Mouse (Mus musculus): ENCODE data around the gene Cacng2. TPM values are rescaled to one million over a fixed set of nuclear protein-coding genes. Genes with fewer than 3 reads are reported as not detected.

Cacng2 gene
- polyA plus RNA-seq, 1 experiment from 2014 or later, result not detected

DNA sequence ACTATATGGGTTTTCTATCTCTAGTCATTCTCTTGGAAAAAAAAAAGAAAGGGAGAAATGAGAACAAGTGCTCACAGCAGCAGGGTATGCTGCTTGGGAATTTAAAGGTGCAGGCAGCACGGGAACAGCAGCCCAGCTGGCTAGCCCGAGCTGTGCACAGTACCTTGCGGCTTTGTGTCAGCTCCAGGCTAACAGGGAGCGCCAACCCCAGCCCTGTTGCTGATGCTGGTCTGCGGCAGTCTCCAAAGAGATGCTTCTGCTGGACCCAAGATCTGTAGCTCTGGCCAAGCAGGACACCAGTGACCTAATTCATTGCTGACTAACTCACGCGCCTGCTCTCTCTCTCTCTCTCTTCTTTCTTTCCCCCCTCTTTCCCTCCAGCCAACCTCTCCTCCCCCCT lies 74.5 kb downstream of the Cacng2 start:
- Histone ChIP-seq H3K4me1 (ENCODE audit: insufficient read depth, low read depth, low read length) (no peaks in the 10 kb centered on the region), H3K36me3 (ENCODE audit: insufficient read depth, low read length) (no peaks in the 10 kb centered on the region), H3K4me3 (ENCODE audit: low read depth, low read length) (no peak overlapping the region), H3K27me3 (replicated peaks; ENCODE audit: insufficient read depth, low read length) (no peaks in the 10 kb centered on the region), H3K27ac (ENCODE audit: low read length) (no peak overlapping the region), H3K9me3 (ENCODE audit: low read length) (no peaks in the 10 kb centered on the region), H3K4me2 (replicated peaks; ENCODE audit: low read depth, low read length) (no peak overlapping the region), H3K9ac (replicated peaks; ENCODE audit: low read depth) (no peak overlapping the region)
- WGBS, result 63% methylated on average over 7 of the region's 7 CpGs
- no peak for DNase-seq (ENCODE audit: low spot score)
- TF ChIP-seq EP300 (IDR thresholded peaks at IDR 0.05) (no peak), CTCF (IDR thresholded peaks at IDR 0.05) (no peak)
- ATAC-seq, result no peak

DNA sequence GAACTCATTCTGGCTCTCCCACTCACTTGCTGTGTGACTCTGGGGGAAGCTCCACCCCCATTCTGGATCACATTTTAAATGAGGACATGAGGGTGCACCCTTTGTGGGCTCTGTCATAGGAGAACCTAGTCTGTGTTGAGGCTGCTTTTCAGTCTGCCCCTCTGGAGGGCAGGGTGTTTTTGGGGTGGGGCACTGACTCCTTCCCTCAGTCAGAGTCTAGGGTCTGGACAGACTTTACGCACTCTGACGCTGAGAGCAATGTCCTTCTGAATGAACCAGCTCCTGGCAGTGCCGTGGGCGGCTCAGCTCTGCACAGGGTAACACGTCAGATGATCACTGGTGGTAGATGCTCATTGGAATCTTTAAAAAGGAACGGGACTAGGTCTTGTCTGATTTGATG lies 75.0 kb downstream of the Cacng2 start:
- DNase-seq (ENCODE audit: low spot score), result no peak
- 73% methylated on average over 6 of the region's 6 CpGs for WGBS
- no peaks in the 10 kb centered on the region for H3K4me1 ChIP-seq (ENCODE audit: insufficient read depth, low read depth, low read length)
- H3K4me3 ChIP-seq (ENCODE audit: low read depth, low read length), result no peak overlapping the region
- TF ChIP-seq CTCF (IDR thresholded peaks at IDR 0.05) (no peak), EP300 (IDR thresholded peaks at IDR 0.05) (no peak)
- H3K9ac ChIP-seq (replicated peaks; ENCODE audit: low read depth), result no peak overlapping the region
- no peaks in the 10 kb centered on the region for H3K36me3 ChIP-seq (ENCODE audit: insufficient read depth, low read length)
- ATAC-seq, result no peak
- no peak overlapping the region for H3K27ac ChIP-seq (ENCODE audit: low read length)
- H3K4me2 ChIP-seq (replicated peaks; ENCODE audit: low read depth, low read length), result no peak overlapping the region
- H3K27me3 ChIP-seq (replicated peaks; ENCODE audit: insufficient read depth, low read length), result no peaks in the 10 kb centered on the region
- no peaks in the 10 kb centered on the region for H3K9me3 ChIP-seq (ENCODE audit: low read length)

DNA sequence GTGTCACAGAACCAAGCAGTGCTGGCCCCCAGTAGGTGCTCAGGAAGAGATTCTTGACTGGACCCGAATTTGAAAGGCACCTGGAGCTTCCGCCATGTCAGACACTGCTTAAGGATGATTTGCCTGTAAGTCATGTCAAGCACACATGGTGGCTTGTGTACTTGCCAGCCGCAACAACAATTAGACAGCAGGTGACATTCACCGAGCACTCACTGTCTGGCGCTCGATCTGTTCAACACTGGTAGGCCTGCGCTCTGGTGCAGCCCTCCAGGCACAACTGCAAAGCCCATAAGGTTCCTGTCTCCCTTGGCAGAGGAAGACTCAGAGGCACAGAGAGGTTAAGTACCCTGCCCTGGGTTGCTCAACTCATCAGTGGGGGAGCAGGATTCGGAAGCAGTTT lies 77.1 kb downstream of the Cacng2 start:
- Histone ChIP-seq H3K36me3 (ENCODE audit: insufficient read depth, low read length) (no peaks in the 10 kb centered on the region), H3K4me2 (replicated peaks; ENCODE audit: low read depth, low read length) (no peak overlapping the region), H3K4me3 (ENCODE audit: low read depth, low read length) (no peak overlapping the region), H3K27ac (ENCODE audit: low read length) (no peak overlapping the region), H3K9me3 (ENCODE audit: low read length) (no peaks in the 10 kb centered on the region), H3K27me3 (replicated peaks; ENCODE audit: insufficient read depth, low read length) (no peaks in the 10 kb centered on the region), H3K9ac (replicated peaks; ENCODE audit: low read depth) (no peak overlapping the region), H3K4me1 (ENCODE audit: insufficient read depth, low read depth, low read length) (no peaks in the 10 kb centered on the region)
- DNase-seq (ENCODE audit: low spot score), result no peak
- TF ChIP-seq EP300 (IDR thresholded peaks at IDR 0.05) (no peak), CTCF (IDR thresholded peaks at IDR 0.05) (no peak)
- WGBS, result 80% methylated on average over 8 of the region's 8 CpGs
- no peak for ATAC-seq

GRCm38 (mm10) chr15:78037626-78038025 lies 82.2 kb downstream of the Cacng2 start:
- ATAC-seq, result no peak
- H3K9ac ChIP-seq (replicated peaks; ENCODE audit: low read depth), result no peak overlapping the region

GRCm38 (mm10) chr15:78036586-78036985 lies 83.2 kb downstream of the Cacng2 start:
- no peak overlapping the region for H3K4me3 ChIP-seq (ENCODE audit: low read depth, low read length)

More at GRCm38 (mm10) chr15:78037626-78038025, 82.2 kb downstream of the Cacng2 start:
- Histone ChIP-seq H3K4me1 (ENCODE audit: insufficient read depth, low read depth, low read length) (no peaks in the 10 kb centered on the region), H3K27ac (ENCODE audit: low read length) (no peak overlapping the region), H3K36me3 (ENCODE audit: insufficient read depth, low read length) (no peaks in the 10 kb centered on the region), H3K27me3 (replicated peaks; ENCODE audit: insufficient read depth, low read length) (no peaks in the 10 kb centered on the region), H3K4me3 (ENCODE audit: low read depth, low read length) (no peak overlapping the region), H3K9me3 (ENCODE audit: low read length) (no peaks in the 10 kb centered on the region), H3K4me2 (replicated peaks; ENCODE audit: low read depth, low read length) (no peak overlapping the region)
- WGBS, result 82% methylated on average over 10 of the region's 10 CpGs
- TF ChIP-seq EP300 (IDR thresholded peaks at IDR 0.05) (no peak), CTCF (IDR thresholded peaks at IDR 0.05) (no peak)
- DNase-seq (ENCODE audit: low spot score), result no peak

GRCm38 (mm10) chr15:78029938-78030337 lies 89.9 kb downstream of the Cacng2 start:
- no peak for TF ChIP-seq EP300 (IDR thresholded peaks at IDR 0.05)
- no peak for TF ChIP-seq CTCF (IDR thresholded peaks at IDR 0.05)
- WGBS, result 65% methylated on average over 8 of the region's 8 CpGs
- H3K9ac ChIP-seq (replicated peaks; ENCODE audit: low read depth), result no peak overlapping the region
- no peak for ATAC-seq
- no peak overlapping the region for H3K27ac ChIP-seq (ENCODE audit: low read length)
- H3K27me3 ChIP-seq (replicated peaks; ENCODE audit: insufficient read depth, low read length), result no peaks in the 10 kb centered on the region
- DNase-seq (ENCODE audit: low spot score), result no peak
- H3K9me3 ChIP-seq (ENCODE audit: low read length), result no peaks in the 10 kb centered on the region
- H3K4me2 ChIP-seq (replicated peaks; ENCODE audit: low read depth, low read length), result no peak overlapping the region
- H3K36me3 ChIP-seq (ENCODE audit: insufficient read depth, low read length), result no peaks in the 10 kb centered on the region
- H3K4me3 ChIP-seq (ENCODE audit: low read depth, low read length), result no peak overlapping the region
- H3K4me1 ChIP-seq (ENCODE audit: insufficient read depth, low read depth, low read length), result no peaks in the 10 kb centered on the region

More at GRCm38 (mm10) chr15:78036586-78036985, 83.2 kb downstream of the Cacng2 start:
- Histone ChIP-seq H3K4me1 (ENCODE audit: insufficient read depth, low read depth, low read length) (no peaks in the 10 kb centered on the region), H3K9me3 (ENCODE audit: low read length) (no peaks in the 10 kb centered on the region), H3K36me3 (ENCODE audit: insufficient read depth, low read length) (no peaks in the 10 kb centered on the region), H3K27me3 (replicated peaks; ENCODE audit: insufficient read depth, low read length) (no peaks in the 10 kb centered on the region), H3K27ac (ENCODE audit: low read length) (no peak overlapping the region), H3K4me2 (replicated peaks; ENCODE audit: low read depth, low read length) (no peak overlapping the region), H3K9ac (replicated peaks; ENCODE audit: low read depth) (no peak overlapping the region)
- TF ChIP-seq CTCF (IDR thresholded peaks at IDR 0.05), result no peak
- TF ChIP-seq EP300 (IDR thresholded peaks at IDR 0.05), result no peak
- 35% methylated on average over 2 of the region's 2 CpGs for WGBS
- DNase-seq (ENCODE audit: low spot score) (no peak), ATAC-seq (no peak)

DNA sequence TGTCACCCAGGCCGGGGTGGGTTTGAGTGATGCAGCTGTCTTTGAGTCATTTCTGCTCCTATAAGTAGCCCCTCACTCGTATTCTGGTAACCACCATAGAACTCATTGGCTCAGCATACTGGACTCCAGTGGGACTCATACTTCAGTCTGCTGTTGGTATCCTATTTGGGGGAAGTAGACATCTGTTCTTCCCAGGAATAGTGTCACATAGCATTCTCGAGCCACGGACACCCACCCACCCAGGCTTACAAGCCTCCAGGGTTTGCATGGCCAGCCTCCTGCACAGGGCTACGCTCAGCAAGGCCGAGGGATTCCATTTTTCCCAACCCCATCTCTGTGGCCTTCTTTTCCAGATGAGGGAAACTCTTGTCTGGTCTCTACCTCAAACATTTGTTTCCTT lies 93.3 kb downstream of the Cacng2 start:
- Histone ChIP-seq H3K27ac (ENCODE audit: low read length) (no peak overlapping the region), H3K4me2 (replicated peaks; ENCODE audit: low read depth, low read length) (no peak overlapping the region), H3K4me3 (ENCODE audit: low read depth, low read length) (no peak overlapping the region), H3K4me1 (ENCODE audit: insufficient read depth, low read depth, low read length) (no peaks in the 10 kb centered on the region), H3K27me3 (replicated peaks; ENCODE audit: insufficient read depth, low read length) (no peaks in the 10 kb centered on the region), H3K36me3 (ENCODE audit: insufficient read depth, low read length) (no peaks in the 10 kb centered on the region), H3K9ac (replicated peaks; ENCODE audit: low read depth) (no peak overlapping the region), H3K9me3 (ENCODE audit: low read length) (no peaks in the 10 kb centered on the region)
- TF ChIP-seq EP300 (IDR thresholded peaks at IDR 0.05), result no peak
- no peak for TF ChIP-seq CTCF (IDR thresholded peaks at IDR 0.05)
- WGBS, result 78% methylated on average over 6 of the region's 6 CpGs
- no peak for ATAC-seq
- no peak for DNase-seq (ENCODE audit: low spot score)
